ENCODE assay signal across 20 mouse cellular contexts in the genomic region with DNA sequence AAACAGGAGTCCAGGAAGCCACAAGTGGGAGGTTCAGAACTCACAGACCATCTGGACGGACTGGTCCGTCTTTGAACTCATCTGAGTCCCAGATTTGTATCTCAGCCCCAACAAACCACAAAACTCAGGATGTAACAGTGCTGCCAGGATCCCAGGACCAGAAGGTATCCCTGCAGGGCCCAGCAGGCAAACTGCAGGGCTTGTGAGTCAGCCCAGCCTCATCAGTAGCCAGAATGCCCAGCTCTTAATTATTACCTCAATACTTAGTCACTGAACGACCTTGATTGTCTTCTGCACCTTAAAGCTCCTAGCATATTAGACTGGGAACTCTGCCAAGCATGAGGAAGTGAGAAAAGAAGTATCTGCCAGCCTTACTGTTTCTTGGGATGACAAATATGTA.
DNase-seq lines count a peak whose midpoint lies in the region; ATAC-seq lines count a peak whose summit lies in the region.
"Had no signal": no experiment of that assay in that cellular context is flagged by ENCODE, and none has a peak within 500 bp of the region (broad histone marks: within the 10 kb centered on the region; RNA-seq: fewer than 3 reads in every experiment).

No protein-coding gene starts in this region.

- H3K27me3 ChIP-seq in hindbrain, embryonic 15.5 days = no peaks in the 10 kb centered on the region
- no peaks in the 10 kb centered on the region for H3K27me3 ChIP-seq in hindbrain, embryonic 12.5 days
- H3K27me3 ChIP-seq: embryonic facial prominence, embryonic 12.5 days had no signal

- H3K4me1 ChIP-seq in hindbrain, embryonic 15.5 days (replicated peaks) = 0 out of 2 replicates have a peak, but pooled peaks cover 3% of the 10 kb centered on the region
- H3K4me1 ChIP-seq in hindbrain, embryonic 12.5 days = no peaks in the 10 kb centered on the region
- H3K4me1 ChIP-seq: embryonic facial prominence, embryonic 12.5 days; heart, embryonic 10.5 days; midbrain, embryonic 10.5 days had no signal

- H3K4me3 ChIP-seq in hindbrain, embryonic 15.5 days = no peak overlapping the region
- no peak overlapping the region for H3K4me3 ChIP-seq in hindbrain, embryonic 12.5 days
- H3K4me3 ChIP-seq: embryonic facial prominence, embryonic 12.5 days; heart, embryonic 10.5 days; midbrain, embryonic 10.5 days had no signal

- H3K9me3 ChIP-seq in hindbrain, embryonic 15.5 days = no peaks in the 10 kb centered on the region
- H3K9me3 ChIP-seq in hindbrain, embryonic 12.5 days (replicated peaks) = no peaks in the 10 kb centered on the region
- H3K9me3 ChIP-seq: embryonic facial prominence, embryonic 12.5 days; heart, embryonic 10.5 days; midbrain, embryonic 10.5 days had no signal

- 0 out of 2 replicates have a peak, but pooled peaks have one; percentile 15 for ATAC-seq in hindbrain, embryonic 15.5 days (ENCODE audit: low FRiP score, low read depth)
- no peak for ATAC-seq in hindbrain, embryonic 12.5 days (ENCODE audit: low FRiP score)
- ATAC-seq: intestine, postnatal 0 days had no signal

- no peak overlapping the region for H3K4me2 ChIP-seq in hindbrain, embryonic 15.5 days
- no peak overlapping the region for H3K4me2 ChIP-seq in hindbrain, embryonic 12.5 days (replicated peaks)
- H3K4me2 ChIP-seq: embryonic facial prominence, embryonic 12.5 days had no signal

- H3K27ac ChIP-seq in hindbrain, embryonic 15.5 days (replicated peaks) = no peak overlapping the region
- H3K27ac ChIP-seq in hindbrain, embryonic 12.5 days = no peak overlapping the region
- H3K27ac ChIP-seq: embryonic facial prominence, embryonic 12.5 days; heart, embryonic 10.5 days; liver, embryonic 14.5 days; midbrain, embryonic 10.5 days had no signal

- DNase-seq in 416B (ENCODE audit: low read depth) = peak; percentile 34
- DNase-seq in cerebellum, adult 11 months = peak; percentile 67
- peak; percentile 80 to 85 for DNase-seq in cerebellum, postnatal 25 days
- DNase-seq in thymus, postnatal 10 days (ENCODE audit: low spot score in 2 of 2) = no peak
- no peak for DNase-seq in layer of hippocampus, adult 18-20 months (ENCODE audit: low spot score in 2 of 2)
- DNase-seq in spleen, postnatal 36 days (ENCODE audit: low spot score in 2 of 2) = no peak
- DNase-seq: adrenal gland, postnatal 10 days; B cell, adult 2 months; gastrocnemius, postnatal 14 days; heart, postnatal 36 days; layer of hippocampus, postnatal 36 days; lung, postnatal 10 days; right cerebral cortex, adult 18-20 months had no signal

- no peak overlapping the region for H3K9ac ChIP-seq in hindbrain, embryonic 15.5 days
- H3K9ac ChIP-seq in hindbrain, embryonic 12.5 days = no peak overlapping the region
- H3K9ac ChIP-seq: embryonic facial prominence, embryonic 12.5 days; liver, embryonic 14.5 days had no signal

- H3K36me3 ChIP-seq in hindbrain, embryonic 15.5 days = no peaks in the 10 kb centered on the region
- no peaks in the 10 kb centered on the region for H3K36me3 ChIP-seq in hindbrain, embryonic 12.5 days
- H3K36me3 ChIP-seq: embryonic facial prominence, embryonic 12.5 days; heart, embryonic 10.5 days; midbrain, embryonic 10.5 days had no signal

- WGBS in hindbrain, embryonic 15.5 days = 61% methylated on average over 3 of the region's 3 CpGs
- 75% methylated on average over 3 of the region's 3 CpGs for WGBS in hindbrain, embryonic 12.5 days

Comparison
In these comparisons a context has a peak if more than half of its experiments do, and no peak if none do; other contexts are left out.
1. DNase-seq: peak in 416B (single experiment), cerebellum, adult 11 months (single experiment) and cerebellum, postnatal 25 days (2 of 2); none in thymus, postnatal 10 days (0 of 2), layer of hippocampus, adult 18-20 months (0 of 2) and spleen, postnatal 36 days (0 of 2).